Mouse (Mus musculus): ENCODE results near the gene Lipo3.
"Not testable (repeated sequence)": the region's sequence is repeated elsewhere in the genome, so short reads cannot be mapped to it uniquely, and the experiment has no call there.

Gene Lipo3

GRCm38 (mm10) chr19:33761287-33762086 lies at the start of gene Lipo3:
Lipo3 (minus strand) TSS chr19:33761951.
- DNase-seq = peak; percentile 45 to 52

DNA sequence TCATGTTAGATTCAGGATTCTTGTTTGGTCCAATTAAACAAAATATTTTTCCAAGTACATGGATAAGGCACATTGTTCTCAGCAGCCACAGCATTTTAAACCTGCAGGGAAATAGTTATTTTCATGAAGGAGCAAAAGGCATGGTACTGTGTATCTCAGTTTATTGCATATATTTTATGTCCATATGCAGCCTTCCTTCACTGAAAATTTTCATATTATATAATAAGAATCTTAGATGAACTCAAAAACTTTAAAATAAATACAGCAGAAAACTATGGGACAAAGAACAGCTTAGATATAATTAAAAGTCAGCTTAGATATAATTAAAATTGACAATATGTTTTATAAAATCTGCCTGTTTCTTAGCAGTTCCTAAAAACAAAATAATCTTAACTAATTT lies 25.6 kb upstream of the Lipo3 start, which contains the start of gene Lipo1:
Lipo1 (minus strand) TSS at position 101 of the 400 bp plus-strand sequence.
- DNase-seq = not testable (repeated sequence)

DNA sequence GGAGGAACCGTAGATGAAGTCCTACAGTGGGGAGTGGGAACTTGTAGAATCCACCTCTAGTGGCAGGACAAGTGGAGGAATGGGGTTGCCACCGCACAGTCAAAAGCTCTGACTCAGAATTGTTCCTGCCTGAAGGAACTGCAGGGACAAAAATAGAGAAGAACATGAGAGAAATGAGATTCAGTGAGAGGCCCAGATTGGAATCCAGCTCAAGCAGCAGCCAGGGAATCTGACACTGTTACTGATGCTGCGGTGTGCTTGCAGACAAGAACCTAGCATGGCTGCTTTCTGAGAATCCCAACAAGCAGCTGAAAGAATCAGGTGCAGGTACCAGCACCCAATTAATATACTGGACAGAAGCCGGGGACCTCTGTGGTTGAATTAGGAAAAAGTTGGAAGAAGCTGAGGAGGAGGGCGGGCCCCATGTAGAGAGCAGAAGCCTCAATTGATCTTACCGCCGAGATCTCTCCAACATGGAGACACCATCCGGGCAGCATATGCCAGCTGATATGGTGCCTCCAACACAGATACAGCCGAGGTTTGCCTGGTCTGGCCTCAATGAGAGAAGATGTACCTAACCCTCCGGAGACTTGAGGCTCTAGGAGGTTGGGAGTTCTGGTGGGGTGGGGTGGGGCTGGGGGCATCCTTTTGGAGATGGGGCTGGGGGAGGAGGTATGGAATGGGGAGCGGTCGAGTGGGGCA lies 25.0 kb upstream of the Lipo3 start:
- DNase-seq = no peak

- not testable (repeated sequence) for DNase-seq
Measured at GRCm38 (mm10) chr19:33751259-33751658, 10.5 kb downstream of the Lipo3 start, which contains the start of gene Lipo2. Lipo2 (minus strand) TSS chr19:33751359.

GRCm38 (mm10) chr19:33625152-33625551 lies 136.6 kb downstream of the Lipo3 start, which contains the start of gene Gm8978:
Gm8978 (minus strand) TSS chr19:33625252.
- DNase-seq = not testable (repeated sequence)

DNA sequence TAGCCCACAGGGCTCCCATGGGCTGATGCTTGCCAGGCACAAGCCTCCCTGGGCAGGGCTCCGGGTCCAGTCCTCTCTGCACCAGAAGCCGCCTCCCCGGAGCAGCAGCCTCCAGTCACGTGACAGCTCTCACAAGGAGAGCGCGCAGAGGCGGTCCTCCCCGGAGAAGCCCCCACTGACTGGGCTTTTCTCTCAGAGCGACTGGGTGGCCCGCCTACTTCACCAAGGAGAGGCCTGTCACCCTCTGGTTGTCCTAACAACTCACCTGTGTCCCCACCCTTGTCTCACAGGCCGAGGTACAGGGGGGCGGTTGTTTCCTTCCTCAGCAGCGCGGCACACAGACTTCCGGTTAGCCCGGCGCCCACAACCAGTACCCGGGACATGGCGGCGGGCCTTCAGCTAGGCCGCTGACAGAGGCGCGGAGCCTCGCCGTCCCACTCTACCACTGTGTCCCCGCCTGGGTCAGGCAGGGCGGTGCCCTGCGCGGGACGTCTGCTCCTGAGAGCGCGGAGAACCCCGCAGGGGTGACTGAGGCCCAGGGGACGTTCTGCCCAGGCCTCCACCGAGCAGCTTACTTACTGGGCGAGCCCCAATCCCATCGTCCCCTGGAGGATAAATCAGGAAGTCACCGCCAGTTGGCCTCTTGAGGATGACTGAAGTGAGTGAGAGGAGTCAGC lies 172.0 kb downstream of the Lipo3 start:
- peak; percentile 69 to 71 for DNase-seq

DNA sequence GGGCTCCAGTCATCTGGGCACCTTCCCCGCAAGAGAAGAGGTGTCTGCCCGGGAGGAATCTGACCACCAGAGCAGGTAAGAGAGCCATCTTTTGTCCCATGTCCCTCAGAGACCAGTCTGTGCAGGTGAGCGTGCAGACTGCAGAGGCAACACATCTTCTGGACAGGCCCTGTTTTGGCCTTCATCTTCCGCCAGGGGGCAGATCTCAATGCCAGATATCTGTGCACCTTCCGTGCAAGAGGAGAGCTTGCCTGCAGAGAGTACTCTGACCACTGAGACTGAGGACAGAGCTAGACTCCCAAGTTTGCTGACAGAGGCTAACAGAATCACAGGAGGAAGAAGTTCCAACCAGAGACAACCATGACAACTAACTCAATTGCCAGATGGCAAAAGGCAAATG lies 193.2 kb downstream of the Lipo3 start:
- DNase-seq = not testable (repeated sequence)

GRCm38 (mm10) chr19:33517680-33518079 lies 244.1 kb downstream of the Lipo3 start, which contains the start of gene Lipo4:
Lipo4 (minus strand) TSS chr19:33517780.
- DNase-seq = no peak

All from cerebellum, adult 18-20 months (tissue).